Mouse (Mus musculus) liver, embryonic 16.5 days (tissue): ENCODE results near the gene Fignl2. TPM values are rescaled to one million over a fixed set of nuclear protein-coding genes. Genes with fewer than 3 reads are reported as not detected.

Source experiments
- ATAC-seq: fragments of 200-750 bp; cut with Nextera tagmentation; 2 replicates; pipeline ENCODE4 v1.8.0; 2017; ENCODE audit warnings: low read depth, mild to moderate bottlenecking, moderate number of reproducible peaks, moderate library complexity
- H3K27ac ChIP-seq: fragments of 300-500 bp; sonication (generic); 2 replicates; pipeline ENCODE4 v1.5.1; 2014; ENCODE audit warnings: mild to moderate bottlenecking, low read length
- H3K27me3 ChIP-seq: fragments of 300-500 bp; sonication (generic); 2 replicates; pipeline ENCODE4 v1.6.1; 2014; ENCODE audit warnings: low read depth, low read length, mixed read lengths; ENCODE audit not compliant: control insufficient read depth, insufficient read depth
- H3K36me3 ChIP-seq: fragments of 300-500 bp; sonication (generic); 2 replicates; pipeline ENCODE4 v1.6.1; 2014; ENCODE audit warnings: mild to moderate bottlenecking; ENCODE audit not compliant: control insufficient read depth, insufficient read depth
- H3K4me1 ChIP-seq: fragments of 300-500 bp; sonication (generic); 2 replicates; pipeline ENCODE4 v1.6.1; 2014; ENCODE audit warnings: low read depth, low read length, mixed read lengths; ENCODE audit not compliant: control insufficient read depth
- H3K4me2 ChIP-seq: fragments of 300-500 bp; sonication (generic); 2 replicates; pipeline ENCODE4 v1.6.1; 2014; ENCODE audit warnings: low read depth, low read length, mixed read lengths
- H3K4me3 ChIP-seq: fragments of 300-500 bp; sonication (generic); 2 replicates; pipeline ENCODE4 v1.5.1; 2014; ENCODE audit warnings: low read depth, mild to moderate bottlenecking, low read length
- H3K9ac ChIP-seq: fragments of 300-500 bp; sonication (generic); 2 replicates; pipeline ENCODE4 v1.6.1; 2014; ENCODE audit warnings: low read depth, low read length
- H3K9me3 ChIP-seq: fragments of 300-500 bp; sonication (generic); replicated peaks from 2 replicates; pipeline ENCODE4 v1.6.1; 2016; ENCODE audit warnings: low read length; ENCODE audit not compliant: control insufficient read depth
- WGBS: fragments of 180-500 bp; shearing (Covaris S2); extraction: QIAGEN DNeasy Blood & Tissue Kit; methylation state at CpG from one replicate; pipeline ENCODE4 v1.1.7; 2014; ENCODE audit not compliant: insufficient replicate concordance; 5-methylcytosine and 5-hydroxymethylcytosine counted together
- polyA plus RNA-seq: library from polyadenylated mRNA; unstranded; fragments of >200 nt; fragmentation: Nextera tagmentation; extraction: Ambion mirVana; gene quantifications from 2 replicates; pipeline ENCODE4 v1.2.1, GENCODE M21; 2015

The Fignl2 gene
- polyA plus RNA-seq, 1 experiment from 2014 or later = 0.07 TPM

DNA sequence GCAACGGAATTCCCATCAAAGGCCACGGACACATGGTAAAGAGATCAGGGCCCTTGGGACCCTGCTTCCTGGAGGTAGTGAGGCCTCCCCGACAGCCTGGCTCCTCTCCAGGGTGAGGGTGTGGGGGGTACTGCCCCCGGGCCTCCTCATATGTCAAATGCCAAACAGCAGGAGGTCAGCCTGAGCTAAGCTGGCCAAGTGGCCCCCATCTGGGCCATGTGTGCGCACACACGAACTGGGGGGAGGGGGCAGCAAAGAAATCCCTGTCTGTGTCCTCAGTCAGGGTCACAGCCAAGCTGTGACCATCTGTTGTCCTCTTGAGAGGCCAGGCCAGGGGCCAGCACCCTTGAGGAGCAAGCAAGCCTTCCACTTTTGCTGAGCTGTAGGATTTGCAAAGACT lies 13.3 kb downstream of the Fignl2 start:
- 56% methylated on average over 6 of the region's 6 CpGs for WGBS
- no peak for ATAC-seq

DNA sequence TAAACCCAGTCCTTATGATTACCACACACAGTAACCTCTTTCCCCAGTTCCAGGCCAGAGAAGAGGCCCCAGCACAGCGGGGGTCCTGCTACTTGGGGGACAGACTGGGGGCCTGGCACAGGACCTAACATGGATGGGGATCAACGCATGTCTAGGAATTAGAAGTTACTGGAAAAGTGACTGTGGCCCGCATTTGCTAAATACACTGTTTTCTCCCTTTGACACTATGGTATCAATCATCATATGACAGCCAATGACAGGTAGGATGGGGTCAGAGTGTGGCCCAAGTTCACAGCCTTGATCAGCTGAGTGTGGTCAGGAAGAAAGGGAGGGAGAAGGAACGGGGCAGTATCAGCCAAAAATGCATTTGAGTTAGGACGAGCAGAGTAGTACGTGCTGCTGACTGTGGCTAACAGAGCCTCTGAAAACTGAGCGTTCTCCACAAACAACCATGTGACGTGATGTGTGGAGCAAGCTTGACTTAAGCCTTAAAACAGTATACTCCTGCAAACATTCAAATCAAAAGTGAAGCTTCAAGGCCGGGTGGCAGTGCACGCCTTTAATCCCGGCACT lies 18.0 kb downstream of the Fignl2 start:
- Histone ChIP-seq H3K9ac (no peak overlapping the region), H3K9me3 (no peaks in the 10 kb centered on the region)
- WGBS = 54% methylated on average over 11 of the region's 11 CpGs

More for the DNA sequence above, 13.3 kb downstream of the Fignl2 start:
- no peaks in the 10 kb centered on the region for H3K9me3 ChIP-seq
- no peaks in the 10 kb centered on the region for H3K27me3 ChIP-seq
- H3K9ac ChIP-seq = no peak overlapping the region
- H3K4me3 ChIP-seq = no peak overlapping the region
- H3K4me1 ChIP-seq = peaks cover 2% of the 10 kb centered on the region
- no peaks in the 10 kb centered on the region for H3K36me3 ChIP-seq
- H3K27ac ChIP-seq = no peak overlapping the region
- no peak overlapping the region for H3K4me2 ChIP-seq

GRCm38 (mm10) chr15:101059570-101060279 lies 18.6 kb downstream of the Fignl2 start:
- no peaks in the 10 kb centered on the region for H3K4me1 ChIP-seq
- H3K9ac ChIP-seq = no peak overlapping the region
- H3K4me3 ChIP-seq = no peak overlapping the region
- 0 out of 2 replicates have a peak, but pooled peaks have one; percentile 6 for ATAC-seq
- H3K9me3 ChIP-seq = no peaks in the 10 kb centered on the region
- no peaks in the 10 kb centered on the region for H3K36me3 ChIP-seq
- H3K27me3 ChIP-seq = peaks cover 9% of the 10 kb centered on the region
- WGBS = 54% methylated on average over 9 of the region's 9 CpGs
- H3K27ac ChIP-seq = no peak overlapping the region
- no peak overlapping the region for H3K4me2 ChIP-seq

More for the DNA sequence above, 18.0 kb downstream of the Fignl2 start:
- H3K36me3 ChIP-seq = no peaks in the 10 kb centered on the region
- no peaks in the 10 kb centered on the region for H3K4me1 ChIP-seq
- H3K4me3 ChIP-seq = no peak overlapping the region
- ATAC-seq = no peak
- H3K27ac ChIP-seq = no peak overlapping the region
- peaks cover 5% of the 10 kb centered on the region for H3K27me3 ChIP-seq
- no peak overlapping the region for H3K4me2 ChIP-seq

- no peak overlapping the region for H3K27ac ChIP-seq
- no peak overlapping the region for H3K4me3 ChIP-seq
- no peaks in the 10 kb centered on the region for H3K36me3 ChIP-seq
- H3K4me1 ChIP-seq = no peaks in the 10 kb centered on the region
- H3K4me2 ChIP-seq = no peak overlapping the region
- no peaks in the 10 kb centered on the region for H3K9me3 ChIP-seq
- H3K9ac ChIP-seq = no peak overlapping the region
- WGBS = 26% methylated on average over 10 of the region's 10 CpGs
- H3K27me3 ChIP-seq = peaks cover 43% of the 10 kb centered on the region
- no peak for ATAC-seq
These were observed 22.1 kb downstream of the Fignl2 start for GRCm38 (mm10) chr15:101056225-101056624.

- Histone ChIP-seq H3K27me3 (peaks cover 48% of the 10 kb centered on the region), H3K4me2 (no peak overlapping the region), H3K4me3 (no peak overlapping the region), H3K9ac (no peak overlapping the region), H3K36me3 (no peaks in the 10 kb centered on the region), H3K9me3 (no peaks in the 10 kb centered on the region), H3K27ac (no peak overlapping the region), H3K4me1 (no peaks in the 10 kb centered on the region)
- WGBS = 69% methylated on average over 10 of the region's 10 CpGs
- ATAC-seq = no peak
These were observed 23.8 kb downstream of the Fignl2 start for GRCm38 (mm10) chr15:101054541-101054940.

DNA sequence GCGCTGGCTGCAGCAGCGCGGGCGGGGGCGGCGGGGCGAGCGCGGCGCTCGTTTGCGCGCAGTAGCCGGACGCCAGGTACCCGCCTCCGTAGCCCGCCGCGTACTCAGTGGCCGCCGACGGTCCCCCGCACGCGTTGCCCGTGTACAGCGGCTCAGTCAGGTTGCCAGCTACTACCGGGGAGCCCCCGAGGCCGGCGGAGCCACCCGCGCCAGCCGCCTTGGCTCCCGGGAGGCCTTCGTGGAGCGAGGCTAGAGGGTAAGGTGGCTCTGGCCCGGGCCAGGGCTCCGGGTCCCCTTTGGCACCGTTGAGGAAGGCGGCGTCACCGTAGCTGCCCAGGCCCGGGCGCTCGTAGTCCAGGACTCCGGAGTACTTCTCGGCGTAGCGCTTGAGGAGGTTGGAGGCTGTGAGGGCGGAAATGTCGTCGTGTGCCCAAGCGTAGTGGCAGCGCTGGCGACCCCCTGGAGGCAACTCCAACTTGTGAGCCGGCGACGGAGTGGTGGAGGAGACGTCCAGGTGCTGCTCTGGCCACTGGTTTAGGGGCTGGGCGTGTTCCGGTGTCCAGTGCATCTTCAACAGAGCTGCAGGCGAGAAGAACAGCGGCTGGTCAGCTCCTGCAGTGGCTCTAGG lies 24.4 kb downstream of the Fignl2 start:
- no peak for ATAC-seq
- peak overlapping the region; percentile 36; the same call in 1 of the 2 replicates for H3K4me3 ChIP-seq
- H3K27me3 ChIP-seq = peaks cover 52% of the 10 kb centered on the region
- no peaks in the 10 kb centered on the region for H3K4me1 ChIP-seq
- H3K9me3 ChIP-seq = no peaks in the 10 kb centered on the region
- 11% methylated on average over 64 of the region's 65 CpGs for WGBS
- no peaks in the 10 kb centered on the region for H3K36me3 ChIP-seq
- H3K9ac ChIP-seq = no peak overlapping the region
- H3K4me2 ChIP-seq = peak overlapping the region; percentile 48
- no peak overlapping the region for H3K27ac ChIP-seq

GRCm38 (mm10) chr15:101052560-101053501 lies 25.5 kb downstream of the Fignl2 start:
- WGBS = 22% methylated on average over 107 of the region's 120 CpGs
- Histone ChIP-seq H3K36me3 (no peaks in the 10 kb centered on the region), H3K27me3 (peaks cover 63% of the 10 kb centered on the region), H3K27ac (no peak overlapping the region), H3K9me3 (no peaks in the 10 kb centered on the region), H3K9ac (no peak overlapping the region), H3K4me2 (peak overlapping the region; percentile 48), H3K4me3 (peak overlapping the region; percentile 36), H3K4me1 (no peaks in the 10 kb centered on the region)
- ATAC-seq = peak; percentile 17; the same call in 1 of the 2 replicates

GRCm38 (mm10) chr15:101051869-101052268 lies 26.5 kb downstream of the Fignl2 start:
- H3K27me3 ChIP-seq = peaks cover 73% of the 10 kb centered on the region
- 56% methylated on average over 10 of the region's 10 CpGs for WGBS

More at GRCm38 (mm10) chr15:101051869-101052268, 26.5 kb downstream of the Fignl2 start:
- Histone ChIP-seq H3K4me1 (no peaks in the 10 kb centered on the region; the same call in 1 of the 2 replicates), H3K9me3 (no peaks in the 10 kb centered on the region), H3K9ac (no peak overlapping the region), H3K4me2 (no peak overlapping the region), H3K4me3 (no peak overlapping the region), H3K36me3 (no peaks in the 10 kb centered on the region), H3K27ac (no peak overlapping the region)
- ATAC-seq = no peak
